Mouse (Mus musculus) stomach, embryonic 14.5 days (tissue): Measurements from ENCODE around the gene Gm20696. TPM values are rescaled to one million over a fixed set of nuclear protein-coding genes. Genes with fewer than 3 reads are reported as not detected.

Experiments used
- ATAC-seq: fragments of 200-750 bp; cut with Nextera tagmentation; 2 replicates; pipeline ENCODE4 v1.8.0; 2017; ENCODE audit warnings: low read depth, moderate TSS enrichment; ENCODE audit not compliant: insufficient number of reproducible peaks, insufficient read depth, low FRiP score
- H3K27ac ChIP-seq: fragments of 300-500 bp; sonication (generic); 2 replicates; pipeline ENCODE4 v1.5.1; 2014; ENCODE audit warnings: mild to moderate bottlenecking, low read length, moderate library complexity, mixed read lengths
- H3K27me3 ChIP-seq: fragments of 300-500 bp; sonication (generic); 2 replicates; pipeline ENCODE4 v1.6.1; 2014; ENCODE audit warnings: low read length, control low read depth, mixed read lengths; ENCODE audit not compliant: control insufficient read depth, insufficient read depth
- H3K36me3 ChIP-seq: fragments of 300-500 bp; sonication (generic); 2 replicates; pipeline ENCODE4 v1.6.1; 2014; ENCODE audit warnings: mild to moderate bottlenecking, control low read depth, low read length, moderate library complexity, mixed read lengths; ENCODE audit not compliant: control insufficient read depth, insufficient read depth
- H3K4me1 ChIP-seq: fragments of 300-500 bp; sonication (generic); 2 replicates; pipeline ENCODE4 v1.6.1; 2014; ENCODE audit warnings: low read length, control low read depth, mixed read lengths; ENCODE audit not compliant: control insufficient read depth, insufficient read depth
- H3K4me2 ChIP-seq: fragments of 300-500 bp; sonication (generic); replicated peaks from 2 replicates; pipeline ENCODE4 v1.6.1; 2014; ENCODE audit warnings: low read depth, low read length, control low read depth
- H3K4me3 ChIP-seq: fragments of 300-500 bp; sonication (generic); 2 replicates; pipeline ENCODE4 v1.5.1; 2014; ENCODE audit warnings: low read depth, low read length, control low read depth
- H3K9ac ChIP-seq: fragments of 300-500 bp; sonication (generic); replicated peaks from 2 replicates; pipeline ENCODE4 v1.6.1; 2014; ENCODE audit warnings: low read depth, mild to moderate bottlenecking, control low read depth, low read length, moderate library complexity, mixed read lengths
- H3K9me3 ChIP-seq: fragments of 300-500 bp; sonication (generic); 2 replicates; pipeline ENCODE4 v1.6.1; 2016; ENCODE audit warnings: low read depth, low read length, control low read depth; ENCODE audit not compliant: control insufficient read depth
- WGBS: fragments of 180-500 bp; shearing (Covaris S2); extraction: QIAGEN DNeasy Blood & Tissue Kit; methylation state at CpG from one replicate; pipeline ENCODE4 v1.1.7; 2014; 5-methylcytosine and 5-hydroxymethylcytosine counted together
- polyA plus RNA-seq: library from polyadenylated mRNA; unstranded; fragments of >200 nt; fragmentation: Nextera tagmentation; extraction: Ambion mirVana; gene quantifications from 2 replicates; pipeline ENCODE4 v1.2.1, GENCODE M21; 2014

Gm20696 gene
- polyA plus RNA-seq, 1 experiment from 2014 or later = 7.0 TPM

GRCm38 (mm10) chr6:99447447-99447846 lies 219.2 kb downstream of the Gm20696 start:
- Histone ChIP-seq H3K27me3 (no peaks in the 10 kb centered on the region), H3K4me1 (peaks cover 9% of the 10 kb centered on the region), H3K4me3 (no peak overlapping the region), H3K9me3 (no peaks in the 10 kb centered on the region), H3K4me2 (no peak overlapping the region), H3K36me3 (no peaks in the 10 kb centered on the region; the same call in 1 of the 2 replicates), H3K27ac (no peak overlapping the region), H3K9ac (no peak overlapping the region)
- no peak for ATAC-seq
- 81% methylated on average over 4 of the region's 4 CpGs for WGBS

- H3K36me3 ChIP-seq = no peaks in the 10 kb centered on the region; the same call in 1 of the 2 replicates
- no peaks in the 10 kb centered on the region for H3K9me3 ChIP-seq
- no peak overlapping the region for H3K9ac ChIP-seq
- no peak overlapping the region for H3K4me3 ChIP-seq
- H3K27me3 ChIP-seq = no peaks in the 10 kb centered on the region
- no peak overlapping the region for H3K4me2 ChIP-seq
- WGBS = 89% methylated on average over 12 of the region's 12 CpGs
- ATAC-seq = no peak
- no peak overlapping the region for H3K27ac ChIP-seq
- peaks cover 6% of the 10 kb centered on the region for H3K4me1 ChIP-seq
Observed at GRCm38 (mm10) chr6:99446801-99447415, 219.7 kb downstream of the Gm20696 start.

DNA sequence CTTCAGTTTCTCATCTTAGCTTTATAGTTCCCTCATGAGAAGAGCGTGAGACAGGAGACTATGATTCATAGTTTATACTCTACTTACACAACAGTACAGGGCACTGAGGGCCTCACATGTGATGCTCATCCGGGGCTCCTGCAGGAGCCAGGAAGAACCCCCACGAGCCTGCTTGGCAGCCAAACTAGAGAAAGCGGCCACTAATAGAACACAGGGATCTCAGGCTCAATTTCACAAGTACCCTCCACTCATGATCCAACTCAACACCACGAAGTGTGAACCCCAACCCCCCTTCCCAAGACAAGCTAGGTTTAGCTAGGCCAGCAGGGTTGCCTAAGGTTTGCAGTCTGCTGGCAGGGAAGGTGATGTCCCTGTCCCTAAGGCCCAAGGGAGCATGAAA lies 223.1 kb downstream of the Gm20696 start:
- Histone ChIP-seq H3K27me3 (no peaks in the 10 kb centered on the region), H3K4me2 (no peak overlapping the region), H3K4me3 (no peak overlapping the region), H3K9ac (no peak overlapping the region), H3K9me3 (no peaks in the 10 kb centered on the region), H3K36me3 (no peaks in the 10 kb centered on the region; the same call in 1 of the 2 replicates), H3K4me1 (peaks cover 14% of the 10 kb centered on the region), H3K27ac (no peak overlapping the region)
- ATAC-seq = no peak
- WGBS = 75% methylated on average over 5 of the region's 5 CpGs

- Histone ChIP-seq H3K4me3 (no peak overlapping the region), H3K27ac (peak overlapping the region; percentile 39; the same call in 1 of the 2 replicates), H3K27me3 (no peaks in the 10 kb centered on the region), H3K9me3 (no peaks in the 10 kb centered on the region), H3K4me2 (no peak overlapping the region), H3K36me3 (no peaks in the 10 kb centered on the region; the same call in 1 of the 2 replicates), H3K9ac (no peak overlapping the region), H3K4me1 (peaks cover 14% of the 10 kb centered on the region)
- ATAC-seq = no peak
- 55% methylated on average over 7 of the region's 7 CpGs for WGBS
Observed at GRCm38 (mm10) chr6:99441100-99441499, 225.5 kb downstream of the Gm20696 start.

DNA sequence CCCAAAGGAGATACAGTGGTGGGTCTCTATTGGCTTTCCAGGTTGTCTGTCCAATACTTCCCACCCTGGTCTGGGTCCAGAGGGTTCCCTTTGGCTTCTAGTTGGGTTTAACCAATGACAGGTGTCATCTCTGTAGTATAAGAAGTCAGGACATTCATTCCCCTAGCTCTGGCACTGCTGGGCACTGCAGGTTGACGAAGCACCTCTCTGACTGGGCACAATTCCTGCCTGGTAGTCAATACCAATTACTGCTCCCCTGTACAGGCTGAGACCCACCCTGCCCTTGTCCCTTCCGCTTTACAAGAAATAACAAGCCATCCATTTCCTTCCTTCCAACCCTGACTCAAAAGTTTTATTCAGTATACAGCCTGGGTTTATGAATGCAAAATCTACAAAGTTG lies 226.0 kb downstream of the Gm20696 start:
- Histone ChIP-seq H3K4me2 (no peak overlapping the region), H3K9ac (no peak overlapping the region), H3K9me3 (no peaks in the 10 kb centered on the region), H3K4me1 (peaks cover 14% of the 10 kb centered on the region), H3K27me3 (no peaks in the 10 kb centered on the region), H3K36me3 (no peaks in the 10 kb centered on the region; the same call in 1 of the 2 replicates), H3K4me3 (no peak overlapping the region), H3K27ac (peak overlapping the region; percentile 39; the same call in 1 of the 2 replicates)
- no peak for ATAC-seq
- 94% methylated on average over 2 of the region's 2 CpGs for WGBS

DNA sequence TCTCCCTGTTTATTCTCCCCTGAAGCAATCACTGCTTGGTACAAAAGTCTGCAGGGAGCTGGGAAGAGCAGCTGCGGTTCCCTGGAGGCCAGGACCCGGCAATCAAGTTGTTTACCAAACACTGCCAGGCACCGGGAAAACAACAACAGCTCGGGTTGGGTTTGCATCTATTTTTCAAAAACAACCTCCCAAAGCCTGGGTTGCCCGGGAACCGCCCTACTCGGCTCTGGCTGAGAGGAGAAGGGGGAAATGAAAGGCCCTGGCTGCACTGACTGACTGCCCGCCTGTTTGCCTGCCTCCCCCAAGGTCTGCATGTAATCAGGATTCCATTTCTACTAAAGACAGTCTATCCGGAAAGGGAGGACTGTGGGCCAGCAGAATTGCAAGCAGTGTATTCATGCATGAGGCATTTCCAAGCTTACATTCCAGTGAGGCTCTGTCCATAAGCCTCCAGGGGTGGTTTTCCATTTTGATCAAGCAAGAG lies 226.7 kb downstream of the Gm20696 start:
- WGBS = 20% methylated on average over 9 of the region's 9 CpGs
- no peak overlapping the region for H3K9ac ChIP-seq
- no peaks in the 10 kb centered on the region for H3K36me3 ChIP-seq
- no peaks in the 10 kb centered on the region for H3K27me3 ChIP-seq
- peak; percentile 33; the same call in 1 of the 2 replicates for ATAC-seq
- no peaks in the 10 kb centered on the region for H3K9me3 ChIP-seq
- H3K4me1 ChIP-seq = peaks cover 14% of the 10 kb centered on the region
- no peak overlapping the region for H3K4me3 ChIP-seq
- peak overlapping the region; percentile 21; the same call in 1 of the 2 replicates for H3K27ac ChIP-seq
- no peak overlapping the region for H3K4me2 ChIP-seq

DNA sequence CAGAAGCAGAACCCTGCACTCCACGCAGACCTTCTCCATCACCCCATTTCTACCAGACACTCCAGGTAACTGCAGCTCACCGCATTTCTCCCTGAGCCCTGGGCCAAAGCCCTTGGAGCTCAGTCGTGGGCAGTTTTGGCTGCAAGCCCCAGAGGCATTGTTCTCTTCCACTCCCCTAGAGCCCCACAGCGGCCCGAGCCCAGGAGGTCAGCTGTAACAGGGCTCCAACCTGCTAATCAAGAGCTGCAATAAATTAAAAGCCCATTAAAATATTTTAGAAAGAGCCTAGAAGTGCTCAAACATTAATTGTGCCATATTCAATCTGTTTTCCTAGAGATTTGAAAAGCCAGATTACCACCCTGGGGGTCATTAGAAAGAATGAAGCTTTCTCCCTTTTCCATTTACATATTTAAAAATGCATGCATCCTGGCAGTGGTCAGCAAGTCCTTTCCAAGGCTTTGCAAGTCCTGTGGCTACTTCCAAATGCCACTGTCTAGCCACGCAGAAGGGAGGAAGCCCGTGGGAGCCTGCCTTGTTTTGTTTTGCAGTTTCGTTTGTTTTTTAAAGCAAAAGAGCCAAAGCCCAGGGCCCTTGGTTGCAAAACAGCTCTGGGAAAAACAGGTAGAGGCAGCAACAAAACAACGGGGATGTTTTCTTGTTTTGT lies 227.3 kb downstream of the Gm20696 start:
- WGBS = 41% methylated on average over 9 of the region's 9 CpGs
- Histone ChIP-seq H3K4me3 (no peak overlapping the region), H3K9me3 (no peaks in the 10 kb centered on the region), H3K27ac (no peak overlapping the region), H3K36me3 (no peaks in the 10 kb centered on the region), H3K4me1 (peaks cover 14% of the 10 kb centered on the region), H3K27me3 (no peaks in the 10 kb centered on the region), H3K4me2 (no peak overlapping the region), H3K9ac (no peak overlapping the region)
- no peak for ATAC-seq

- Histone ChIP-seq H3K9ac (no peak overlapping the region), H3K27ac (no peak overlapping the region), H3K4me2 (no peak overlapping the region), H3K27me3 (no peaks in the 10 kb centered on the region), H3K9me3 (no peaks in the 10 kb centered on the region), H3K36me3 (no peaks in the 10 kb centered on the region), H3K4me3 (no peak overlapping the region), H3K4me1 (peaks cover 14% of the 10 kb centered on the region)
- ATAC-seq = no peak
- 85% methylated on average over 6 of the region's 6 CpGs for WGBS
Observed at GRCm38 (mm10) chr6:99436371-99436770, 230.2 kb downstream of the Gm20696 start.
